Mouse (Mus musculus) cerebellum, adult 8-10 months (tissue): ENCODE measurements around the gene Tbck.

Experiments used
- DNase-seq: peaks from one replicate; pipeline ENCODE4 v3.0.0; 2022

The Tbck gene

GRCm38 (mm10) chr3:132871318-132871904 lies 187.5 kb downstream of the Tbck start:
- DNase-seq: peak; percentile 23

- no peak for DNase-seq
These were observed 189.3 kb downstream of the Tbck start for GRCm38 (mm10) chr3:132873251-132873650.

GRCm38 (mm10) chr3:132876011-132876708 lies 192.2 kb downstream of the Tbck start:
- no peak for DNase-seq

GRCm38 (mm10) chr3:132876933-132877676 lies 193.2 kb downstream of the Tbck start:
- DNase-seq: no peak

GRCm38 (mm10) chr3:132880361-132880760 lies 196.4 kb downstream of the Tbck start:
- DNase-seq: no peak

- no peak for DNase-seq
These were observed 196.9 kb downstream of the Tbck start for GRCm38 (mm10) chr3:132880826-132881225.

- no peak for DNase-seq
These were observed 199.3 kb downstream of the Tbck start for GRCm38 (mm10) chr3:132883256-132883655.

GRCm38 (mm10) chr3:132884459-132884858 lies 200.5 kb downstream of the Tbck start:
- no peak for DNase-seq

GRCm38 (mm10) chr3:132886419-132887050 lies 202.6 kb downstream of the Tbck start:
- no peak for DNase-seq

GRCm38 (mm10) chr3:132887074-132887848 lies 203.3 kb downstream of the Tbck start:
- no peak for DNase-seq
